Mouse (Mus musculus) spleen, postnatal 0 days (tissue): ENCODE data around the gene Emc9. TPM values are rescaled to one million over a fixed set of nuclear protein-coding genes. Genes with fewer than 3 reads are reported as not detected.

ENCODE experiments used
- polyA plus RNA-seq: library from polyadenylated mRNA; unstranded; fragments of >200 nt; fragmentation: Nextera tagmentation; extraction: Ambion mirVana; gene quantifications from 2 replicates; pipeline ENCODE4 v1.2.1, GENCODE M21; 2015

The Emc9 gene
- 46.7 and 47.4 TPM in 2 replicates for polyA plus RNA-seq

GRCm38 (mm10) chr14:55584702-55585565, at the start of gene Emc9:
Gene Emc9 (minus strand): TSS chr14:55585302.

GRCm38 (mm10) chr14:55617822-55618221, 32.7 kb upstream of the Emc9 start, which contains the start of gene Rec8:
Gene Rec8 (plus strand): TSS chr14:55618037.

GRCm38 (mm10) chr14:55603271-55603632, 18.1 kb upstream of the Emc9 start, which contains the start of gene Irf9:
Gene Irf9 (plus strand): TSS chr14:55603571.

GRCm38 (mm10) chr14:55591331-55591891, 6.3 kb upstream of the Emc9 start, which contains the start of gene Rnf31:
Gene Rnf31 (plus strand): TSS chr14:55591708.

GRCm38 (mm10) chr14:55590748-55591330, 5.7 kb upstream of the Emc9 start, which contains the start of gene Psme2:
Gene Psme2 (minus strand): TSS chr14:55591113.

GRCm38 (mm10) chr14:55577871-55578667, 7.0 kb downstream of the Emc9 start, which contains the start of gene Psme1:
Gene Psme1 (plus strand): TSS chr14:55578123.

GRCm38 (mm10) chr14:55575302-55575701, 9.8 kb downstream of the Emc9 start, which contains the start of gene Fitm1:
Gene Fitm1 (plus strand): TSS chr14:55575617.

GRCm38 (mm10) chr14:55560202-55561073, 24.7 kb downstream of the Emc9 start, which contains the start of gene A730061H03Rik:
Gene A730061H03Rik (minus strand): TSS chr14:55560406.

GRCm38 (mm10) chr14:55559799-55560201, 25.3 kb downstream of the Emc9 start, which contains the start of gene Dcaf11:
Gene Dcaf11 (plus strand): TSS chr14:55560006.

GRCm38 (mm10) chr14:55540067-55540786, 44.9 kb downstream of the Emc9 start, which contains the start of gene Pck2:
Gene Pck2 (plus strand): TSS chr14:55540266.

Other genes starting within 250 kb of the Emc9 start
- gene Dhrs4, start 106.5 kb downstream of the Emc9 start, polyA plus RNA-seq: 69.5 and 75.3 TPM in 2 replicates
- gene Carmil3, start 94.7 kb downstream of the Emc9 start, polyA plus RNA-seq: 0.37 and 0.76 TPM in 2 replicates
- gene Cpne6, start 74.9 kb downstream of the Emc9 start, polyA plus RNA-seq: 0.10 and 0.12 TPM in 2 replicates
- gene Nrl, start 60.3 kb downstream of the Emc9 start, polyA plus RNA-seq: not detected in 2 replicates
- gene Pck2, start 45.0 kb downstream of the Emc9 start, polyA plus RNA-seq: 74.2 and 76.3 TPM in 2 replicates
- gene Dcaf11, start 25.3 kb downstream of the Emc9 start, polyA plus RNA-seq: 36.9 and 41.9 TPM in 2 replicates
- gene A730061H03Rik, start 24.9 kb downstream of the Emc9 start, polyA plus RNA-seq: 2.7 and 3.2 TPM in 2 replicates
- 0.37 and 0.45 TPM in 2 replicates for gene Fitm1, start 9.7 kb downstream of the Emc9 start, polyA plus RNA-seq
- 145 and 162 TPM in 2 replicates for gene Psme1, start 7.2 kb downstream of the Emc9 start, polyA plus RNA-seq
- gene Psme2, start 5.8 kb upstream of the Emc9 start, polyA plus RNA-seq: 233 and 255 TPM in 2 replicates
- 16.4 and 19.3 TPM in 2 replicates for gene Rnf31, start 6.4 kb upstream of the Emc9 start, polyA plus RNA-seq
- 34.6 and 38.5 TPM in 2 replicates for gene Irf9, start 18.3 kb upstream of the Emc9 start, polyA plus RNA-seq
- gene Rec8, start 32.7 kb upstream of the Emc9 start, polyA plus RNA-seq: 5.8 and 7.8 TPM in 2 replicates
- 24.1 and 28.0 TPM in 2 replicates for gene Ipo4, start 50.7 kb upstream of the Emc9 start, polyA plus RNA-seq
- gene Gm49378, start 52.6 kb upstream of the Emc9 start, polyA plus RNA-seq: 0.64 and 1.7 TPM in 2 replicates
- 56.5 and 57.4 TPM in 2 replicates for gene Tm9sf1, start 58.5 kb upstream of the Emc9 start, polyA plus RNA-seq
- 0.56 and 0.63 TPM in 2 replicates for gene Tssk4, start 64.9 kb upstream of the Emc9 start, polyA plus RNA-seq
- 30.4 TPM in 2 replicates for gene Mdp1, start 75.2 kb upstream of the Emc9 start, polyA plus RNA-seq
- 27.5 and 30.5 TPM in 2 replicates for gene Gmpr2, start 86.6 kb upstream of the Emc9 start, polyA plus RNA-seq
- gene Nedd8, start 86.8 kb upstream of the Emc9 start, polyA plus RNA-seq: 303 and 330 TPM in 2 replicates
- 25.8 and 29.4 TPM in 2 replicates for gene Tinf2, start 96.5 kb upstream of the Emc9 start, polyA plus RNA-seq
- gene Tgm1, start 128.6 kb upstream of the Emc9 start, polyA plus RNA-seq: 1.5 and 2.0 TPM in 2 replicates
- 9.9 and 14.2 TPM in 2 replicates for gene Rabggta, start 137.0 kb upstream of the Emc9 start, polyA plus RNA-seq
- 29.1 and 35.1 TPM in 2 replicates for gene Dhrs1, start 160.4 kb upstream of the Emc9 start, polyA plus RNA-seq
- 28.7 and 31.5 TPM in 2 replicates for gene Nop9, start 160.4 kb upstream of the Emc9 start, polyA plus RNA-seq
- gene Cideb, start 173.2 kb upstream of the Emc9 start, polyA plus RNA-seq: 0.23 TPM in 1 of 2 replicates, not detected in the other
- gene Ltb4r2, start 176.1 kb upstream of the Emc9 start, polyA plus RNA-seq: 0.49 and 0.78 TPM in 2 replicates
- 33.2 and 51.6 TPM in 2 replicates for gene Ltb4r1, start 180.7 kb upstream of the Emc9 start, polyA plus RNA-seq
- gene Adcy4, start 198.8 kb upstream of the Emc9 start, polyA plus RNA-seq: 1.9 and 3.1 TPM in 2 replicates
- 28.4 and 31.4 TPM in 2 replicates for gene Ripk3, start 203.6 kb upstream of the Emc9 start, polyA plus RNA-seq
- gene Nfatc4, start 237.8 kb upstream of the Emc9 start, polyA plus RNA-seq: 4.8 and 7.3 TPM in 2 replicates